Mouse (Mus musculus) layer of hippocampus, adult 11-12 months (tissue): Measurements from ENCODE around the gene BC037034.
"Not testable (repeated sequence)": the region's sequence is repeated elsewhere in the genome, so short reads cannot be mapped to it uniquely, and the experiment has no call there.

Source experiments
- DNase-seq: peaks from one replicate; pipeline ENCODE4 v3.0.0; 2022; ENCODE audit warnings: low spot score

Gene BC037034

GRCm38 (mm10) chr5:138262001-138262400 is 1.8 kb downstream of the BC037034 start:
- peak; percentile 21 for DNase-seq

GRCm38 (mm10) chr5:138260834-138261233 is 3.0 kb downstream of the BC037034 start:
- no peak for DNase-seq

GRCm38 (mm10) chr5:138260051-138260450 is 3.8 kb downstream of the BC037034 start:
- no peak for DNase-seq

DNA sequence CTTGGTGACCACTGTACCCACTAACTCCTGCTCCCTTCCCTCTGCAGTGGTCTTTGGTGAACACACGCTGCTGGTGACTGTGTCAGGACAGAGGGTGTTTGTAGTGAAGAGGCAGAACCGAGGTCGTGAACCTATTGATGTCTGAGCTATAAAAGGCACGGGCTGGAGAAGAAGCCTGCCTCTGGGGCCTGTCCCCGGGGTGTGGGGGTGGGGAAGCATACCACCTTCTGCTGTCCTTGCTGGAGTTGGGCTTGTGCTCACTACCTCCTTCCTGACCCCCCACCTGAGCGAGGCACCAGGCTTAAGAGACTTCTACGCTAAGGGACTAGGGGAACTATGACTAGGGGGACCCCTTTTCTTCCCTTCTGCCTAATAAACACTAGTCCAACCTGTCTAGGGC is 4.8 kb downstream of the BC037034 start:
- DNase-seq, result no peak

DNA sequence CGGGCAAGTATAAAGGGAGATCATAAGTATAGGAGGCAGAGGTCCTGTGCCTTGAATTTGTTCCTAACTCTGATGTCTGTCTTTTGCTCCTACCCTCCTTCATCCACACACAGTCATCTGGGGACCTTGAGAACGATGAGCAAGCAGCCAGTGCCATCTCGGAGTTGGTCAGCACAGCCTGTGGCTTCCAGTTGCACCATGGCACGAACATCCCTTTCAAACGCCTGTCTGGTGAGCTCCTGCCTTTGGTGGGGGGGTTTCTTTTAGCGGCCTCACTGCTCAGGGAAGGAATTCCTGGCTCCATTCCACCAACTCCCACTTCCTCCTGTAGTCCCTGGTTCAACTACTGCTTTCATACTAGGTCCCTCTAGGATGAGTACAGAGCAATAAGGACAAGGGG is 5.3 kb downstream of the BC037034 start:
- DNase-seq, result peak; percentile 29

GRCm38 (mm10) chr5:138258078-138258477 is 5.8 kb downstream of the BC037034 start:
- no peak for DNase-seq

DNA sequence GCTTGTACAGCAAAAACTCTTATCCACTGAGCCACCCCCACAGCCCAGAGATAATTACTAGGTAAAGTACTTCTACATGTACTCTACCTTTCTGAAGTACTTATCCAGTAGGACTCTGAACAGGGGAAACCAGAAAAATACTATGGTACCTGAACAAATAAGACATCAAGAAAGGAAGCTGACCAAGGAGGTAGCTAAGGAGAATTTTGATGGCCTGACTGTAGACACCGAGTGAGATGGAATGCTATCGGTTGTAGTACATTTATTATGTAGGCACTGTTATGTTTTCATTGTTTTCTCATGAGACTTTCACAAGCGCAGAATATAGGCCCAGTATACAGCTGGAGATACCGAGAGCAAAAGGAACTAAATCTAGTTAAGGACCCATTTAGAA is 6.3 kb downstream of the BC037034 start:
- no peak for DNase-seq

DNA sequence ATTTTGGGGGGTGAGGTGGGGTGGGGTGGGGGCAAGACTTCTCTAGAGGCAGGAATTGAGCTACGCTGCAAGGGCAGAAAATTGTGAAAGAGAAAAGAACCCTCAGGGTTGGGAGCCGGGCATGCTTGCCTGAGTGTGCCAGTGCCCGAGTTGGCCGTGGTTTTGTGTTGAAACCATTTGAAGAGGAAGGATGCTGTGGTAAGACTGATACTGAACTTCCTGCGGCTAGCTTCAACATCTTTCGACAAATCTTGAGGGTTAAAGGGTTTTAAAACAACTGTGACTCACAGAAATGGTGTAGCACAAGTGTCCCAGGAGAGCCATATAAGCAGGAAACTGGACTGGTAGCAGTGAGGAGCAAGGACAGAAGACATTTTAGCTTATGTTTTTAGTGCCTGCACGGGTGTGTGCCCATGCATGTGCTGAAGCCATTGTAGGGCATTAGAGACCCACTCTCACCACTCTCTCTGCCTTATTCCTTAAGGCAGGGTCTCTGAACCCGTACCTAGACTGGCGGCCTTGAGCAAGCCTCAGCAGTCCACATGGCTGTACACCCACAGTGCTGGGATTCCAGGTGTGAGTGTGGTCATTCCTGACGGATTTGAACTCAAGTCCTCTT is 6.8 kb downstream of the BC037034 start:
- DNase-seq, result peak; percentile 54

- no peak for DNase-seq
Measured at GRCm38 (mm10) chr5:138256094-138256467, 7.8 kb downstream of the BC037034 start.

- peak; percentile 97 for DNase-seq
Measured at GRCm38 (mm10) chr5:138255353-138256093, 8.3 kb downstream of the BC037034 start, which contains the start of gene Lamtor4. Gene Lamtor4, plus strand, starts transcription at chr5:138255482.

DNA sequence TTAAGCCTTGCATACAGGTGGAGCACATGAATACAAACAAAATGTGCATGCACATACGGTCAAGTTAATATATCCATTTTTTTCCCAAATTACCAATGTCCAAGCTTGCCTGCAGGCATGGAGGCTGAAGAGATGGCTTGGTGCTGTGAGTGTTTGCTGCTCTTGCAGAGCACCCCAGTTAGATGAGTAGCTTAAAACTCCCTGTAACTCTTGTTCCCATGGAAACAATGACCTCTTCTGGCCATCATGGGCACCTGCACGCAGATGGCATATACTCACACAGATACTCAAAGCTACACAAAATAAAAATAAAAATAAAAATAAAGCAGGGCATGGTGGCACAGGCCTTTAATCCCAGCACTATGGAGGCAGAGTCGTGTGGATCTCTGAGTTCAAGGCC is 10.8 kb downstream of the BC037034 start:
- DNase-seq, result no peak

- DNase-seq, result no peak
Measured at GRCm38 (mm10) chr5:138251144-138251543, 12.7 kb downstream of the BC037034 start.

- no peak for DNase-seq
Measured at GRCm38 (mm10) chr5:138241511-138241910, 22.3 kb downstream of the BC037034 start.

DNA sequence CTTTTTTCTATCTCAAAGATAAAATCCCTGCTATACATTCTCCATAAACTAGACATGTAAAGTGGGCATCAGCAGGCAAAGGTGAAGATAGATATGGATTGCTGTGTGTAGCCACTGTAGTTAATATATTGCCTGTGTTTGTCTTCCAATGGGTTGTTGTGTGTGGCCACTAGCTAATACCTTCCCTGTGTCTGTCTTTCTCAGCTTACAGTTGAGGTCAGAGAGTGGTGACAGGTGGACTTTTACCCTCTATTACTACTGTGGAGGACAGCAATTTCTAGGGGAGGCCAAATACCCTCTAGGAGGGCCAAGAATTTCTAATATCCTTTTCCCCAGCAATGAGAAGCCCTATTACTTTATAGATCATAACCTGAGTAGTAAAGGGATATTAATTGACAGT is 29.6 kb downstream of the BC037034 start:
- no peak for DNase-seq

DNA sequence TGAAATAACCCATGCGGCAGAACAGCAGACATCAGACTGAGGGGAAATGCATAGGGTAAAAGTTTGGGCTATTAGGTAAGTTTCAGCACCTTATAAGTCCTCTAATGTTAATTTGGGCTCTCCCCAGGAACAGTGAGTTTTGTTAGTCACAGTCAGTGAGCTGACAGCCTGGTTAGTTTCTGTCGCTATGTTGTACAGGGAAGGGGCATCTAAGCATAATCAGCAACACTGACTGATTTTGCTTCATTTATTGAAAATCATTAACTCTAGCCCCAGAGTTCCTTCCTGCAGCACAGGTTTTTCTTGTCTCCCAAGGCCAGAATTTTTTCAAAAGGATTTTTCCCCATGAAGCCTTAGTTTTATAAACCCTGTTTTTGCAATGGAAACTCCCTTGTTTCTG is 30.1 kb downstream of the BC037034 start:
- no peak for DNase-seq

DNA sequence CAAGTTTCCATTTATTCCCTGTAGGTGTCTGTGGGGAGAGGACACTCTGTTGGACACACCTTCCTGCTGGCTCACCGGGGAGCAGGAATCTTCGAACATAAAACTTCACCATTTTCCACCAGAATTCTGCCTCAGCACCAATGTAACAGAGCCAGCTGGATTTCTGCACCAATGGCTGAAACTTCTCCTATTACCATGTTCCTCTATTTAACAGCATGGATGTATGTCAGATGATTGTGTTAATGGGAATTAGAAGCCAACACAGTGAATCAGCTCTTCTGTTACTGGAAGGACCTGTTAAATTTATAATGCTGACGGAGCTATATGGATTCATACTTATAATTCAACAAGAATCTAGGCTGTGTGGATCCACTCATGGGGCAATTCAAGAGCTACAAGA is 34.3 kb downstream of the BC037034 start:
- no peak for DNase-seq

- DNase-seq, result peak; percentile 21
Measured at GRCm38 (mm10) chr5:138228026-138228425, 35.8 kb downstream of the BC037034 start.

- DNase-seq, result no peak
Measured at GRCm38 (mm10) chr5:138227367-138227766, 36.5 kb downstream of the BC037034 start.

DNA sequence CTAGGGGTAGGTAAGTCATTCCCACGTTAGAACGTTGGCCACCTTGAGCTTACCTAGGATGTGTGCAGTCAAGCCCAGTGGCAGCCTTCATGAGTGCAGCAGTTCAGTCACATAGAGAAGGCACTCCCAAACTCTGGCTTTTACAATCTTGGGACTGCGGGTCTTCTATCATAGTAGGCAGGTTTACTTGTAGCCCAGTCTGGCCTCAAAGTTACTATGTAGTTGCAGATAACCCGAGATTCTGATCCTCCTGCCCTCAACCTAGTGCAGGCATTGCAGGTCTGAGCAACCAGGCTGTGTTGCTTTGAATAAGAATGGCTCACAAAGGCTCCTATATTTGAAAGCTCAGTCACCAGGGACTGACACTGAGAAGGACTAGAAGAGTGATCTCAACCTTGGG is 37.3 kb downstream of the BC037034 start:
- no peak for DNase-seq

- no peak for DNase-seq
Measured at GRCm38 (mm10) chr5:138225700-138226099, 38.1 kb downstream of the BC037034 start, which contains the start of gene Nxpe5. Gene Nxpe5, plus strand, starts transcription at chr5:138225898.

DNA sequence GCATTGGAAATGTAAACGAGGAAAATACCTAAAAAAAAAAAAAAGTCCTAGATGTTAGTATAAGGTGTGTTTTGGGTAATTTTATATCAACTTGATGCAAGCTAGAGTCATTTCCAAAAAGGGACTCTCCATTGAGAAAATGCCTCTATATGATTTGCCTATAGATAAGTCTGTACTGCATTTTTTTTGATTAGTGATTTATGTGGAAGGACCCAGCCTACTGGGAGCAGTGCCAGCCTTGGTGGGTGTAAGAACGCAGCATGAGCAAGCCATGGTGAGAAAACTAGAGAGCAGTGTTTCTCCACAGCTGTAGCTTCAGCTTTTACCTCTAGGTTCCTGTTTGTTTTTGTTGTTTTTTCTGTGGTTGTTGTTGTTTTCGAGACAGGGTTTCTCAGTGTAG is 40.5 kb downstream of the BC037034 start:
- DNase-seq, result no peak

DNA sequence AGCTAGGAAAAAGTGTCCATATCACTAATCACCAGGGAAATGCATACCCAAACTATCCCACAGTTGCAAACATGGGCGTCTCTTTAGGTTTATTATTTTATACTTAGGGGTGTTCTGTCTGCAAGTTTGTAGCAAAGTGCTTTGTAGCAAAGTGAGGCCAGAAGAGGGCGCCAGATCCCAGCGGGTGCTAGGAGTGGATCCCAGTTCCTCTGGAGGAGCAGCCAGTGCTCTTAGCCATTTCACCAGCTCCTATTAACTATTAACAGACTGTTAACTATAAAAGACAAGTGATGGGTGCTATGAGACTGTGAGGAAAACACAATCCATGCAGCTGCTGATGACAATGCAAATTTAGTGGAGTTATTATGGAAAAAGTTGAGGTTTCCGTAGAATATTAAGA is 41.7 kb downstream of the BC037034 start:
- peak; percentile 87 for DNase-seq

GRCm38 (mm10) chr5:138219864-138220263 is 44.0 kb downstream of the BC037034 start:
- no peak for DNase-seq

DNA sequence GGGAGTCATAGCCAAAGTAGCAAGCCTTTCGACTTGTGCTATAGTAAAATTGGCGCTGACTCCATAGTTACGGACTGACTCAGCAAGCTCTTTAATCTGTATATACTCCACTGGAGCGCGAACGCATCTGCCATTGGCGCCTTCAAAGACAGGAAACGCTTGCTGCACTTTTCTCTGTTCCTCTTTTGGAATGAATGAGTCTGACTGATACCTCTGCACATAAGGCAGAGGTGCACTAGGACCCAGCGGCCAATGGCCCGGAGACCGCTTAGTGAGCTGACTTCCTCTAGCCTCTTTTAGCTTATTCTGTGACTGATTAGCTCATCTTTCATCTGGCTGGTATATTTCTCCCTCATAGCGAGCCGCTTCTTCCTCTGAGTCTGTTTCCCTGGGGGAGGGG is 47.2 kb downstream of the BC037034 start:
- not testable (repeated sequence) for DNase-seq
